Mouse (Mus musculus) spleen, postnatal 14 days (tissue): ENCODE results near the gene Tdpoz1.
"Not testable (repeated sequence)": the region's sequence is repeated elsewhere in the genome, so short reads cannot be mapped to it uniquely, and the experiment has no call there.

Source experiments
- DNase-seq, 2 experiments: peaks; one replicate each; pipeline ENCODE4 v3.0.0; 2021 to 2022; ENCODE audit warnings: low spot score in 2 of 2

The Tdpoz1 gene

GRCm38 (mm10) chr3:93676210-93676609 lies at the start of gene Tdpoz1:
Tdpoz1 (minus strand) TSS chr3:93676310.
- DNase-seq: not testable (repeated sequence)

- DNase-seq: not testable (repeated sequence)
These were observed 33.0 kb upstream of the Tdpoz1 start for GRCm38 (mm10) chr3:93708969-93709637.

GRCm38 (mm10) chr3:93692970-93693369 lies 16.9 kb upstream of the Tdpoz1 start, which contains the start of gene Gm37596:
Gm37596 (minus strand) TSS chr3:93693070.
- not testable (repeated sequence) for DNase-seq

- DNase-seq: not testable (repeated sequence)
These were observed 5.2 kb downstream of the Tdpoz1 start for GRCm38 (mm10) chr3:93670805-93671503.

GRCm38 (mm10) chr3:93654260-93654659 lies 21.9 kb downstream of the Tdpoz1 start:
- DNase-seq: no peak

GRCm38 (mm10) chr3:93652586-93652985 lies 23.5 kb downstream of the Tdpoz1 start, which contains the start of gene Tdpoz2:
Tdpoz2 (minus strand) TSS chr3:93652686.
- no peak for DNase-seq

- DNase-seq: not testable (repeated sequence)
These were observed 45.0 kb downstream of the Tdpoz1 start for GRCm38 (mm10) chr3:93630917-93631714.
